Mouse (Mus musculus) sigmoid colon, adult 10 weeks (tissue): ENCODE data around the gene Nup98. TPM values are rescaled to one million over a fixed set of nuclear protein-coding genes. Genes with fewer than 3 reads are reported as not detected.

Experiments used
- polyA plus RNA-seq: library from polyadenylated mRNA; stranded (reverse); fragments of 350-450 nt; fragmentation: Illumina TruSeq; extraction: RNeasy Lipid Tissue Mini Kit (QIAGEN cat#74804); gene quantifications from one replicate; pipeline ENCODE4 v1.2.3, GENCODE M21; 2014; ENCODE audit warnings: low read depth, low replicate concordance

The Nup98 gene
- 44.0 TPM for polyA plus RNA-seq

GRCm38 (mm10) chr7:102209756-102210721, at the start of gene Nup98, which contains the start of gene Pgap2:
Nup98 (minus strand) TSS chr7:102210176.
Pgap2 (plus strand) TSS chr7:102210208.

GRCm38 (mm10) chr7:102255954-102256353, 46.0 kb upstream of the Nup98 start, which contains the start of gene Rhog:
Rhog (minus strand) TSS chr7:102256054.

GRCm38 (mm10) chr7:102116579-102117331, 93.2 kb downstream of the Nup98 start, which contains the start of gene Chrna10:
Chrna10 (minus strand) TSS chr7:102116828.

GRCm38 (mm10) chr7:102109171-102109570, 100.8 kb downstream of the Nup98 start, which contains the start of gene Art5:
Art5 (minus strand) TSS chr7:102109489.

GRCm38 (mm10) chr7:102101487-102101886, 108.5 kb downstream of the Nup98 start, which contains the start of gene Art1:
Art1 (plus strand) TSS chr7:102101743.

GRCm38 (mm10) chr7:102082816-102083215, 127.2 kb downstream of the Nup98 start, which contains the start of gene Trpc2:
Trpc2 (plus strand) TSS chr7:102083116.

Other genes starting within 250 kb of the Nup98 start
- gene Il18bp, start 191.5 kb downstream of the Nup98 start, polyA plus RNA-seq = 8.7 TPM
- gene Rnf121, start 144.7 kb downstream of the Nup98 start, polyA plus RNA-seq = 18.5 TPM
- 17.0 TPM for gene Xndc1, start 144.7 kb downstream of the Nup98 start, polyA plus RNA-seq
- 0.25 TPM for gene Xntrpc, start 144.5 kb downstream of the Nup98 start, polyA plus RNA-seq
- not detected for gene Trpc2, start 127.1 kb downstream of the Nup98 start, polyA plus RNA-seq
- not detected for gene Art1, start 108.4 kb downstream of the Nup98 start, polyA plus RNA-seq
- not detected for gene Art5, start 100.7 kb downstream of the Nup98 start, polyA plus RNA-seq
- not detected for gene Chrna10, start 93.3 kb downstream of the Nup98 start, polyA plus RNA-seq
- gene Pgap2, start within 50 bp of the Nup98 start, polyA plus RNA-seq = 94.1 TPM
- 3.7 TPM for gene Rhog, start 45.9 kb upstream of the Nup98 start, polyA plus RNA-seq
- 23.3 TPM for gene Stim1, start 57.6 kb upstream of the Nup98 start, polyA plus RNA-seq
- gene Rrm1, start 231.5 kb upstream of the Nup98 start, polyA plus RNA-seq = 39.3 TPM